Comparison of ENCODE assay signal across 10 mouse cellular contexts in genomic region chr7:141442199-141442598, GRCm38 (mm10). TPM values are rescaled to one million over a fixed set of nuclear protein-coding genes. Genes with fewer than 3 reads are reported as not detected.
A peak's percentile ranks its signal among the peaks of the same experiment; 100 is the strongest.
DNase-seq lines count a peak whose midpoint lies in the region; ATAC-seq and TF ChIP-seq lines count a peak whose summit lies in the region.
"Had no signal": no experiment of that assay in that cellular context is flagged by ENCODE, and none has a peak within 500 bp of the region (broad histone marks: within the 10 kb centered on the region; RNA-seq: fewer than 3 reads in every experiment).

No protein-coding gene starts in this region.

- H3K9me3 ChIP-seq in hindbrain, postnatal 0 days (ENCODE audit: low read length) = no peaks in the 10 kb centered on the region
- no peaks in the 10 kb centered on the region for H3K9me3 ChIP-seq in neural tube, embryonic 12.5 days

- peak; percentile 92 for DNase-seq in heart, adult 11 months
- DNase-seq in heart, postnatal 4 days = no peak
- DNase-seq in spleen, postnatal 10 days (ENCODE audit: low spot score in 2 of 2) = peak; percentile 25 to 29
- no peak for DNase-seq in spleen, adult 12 weeks (ENCODE audit: low spot score)
- DNase-seq in hindbrain, postnatal 0 days (ENCODE audit: low spot score) = no peak
- DNase-seq in layer of hippocampus, adult 8-10 months (ENCODE audit: low spot score in 2 of 2) = no peak
- DNase-seq: right cerebral cortex, adult 18-20 months had no signal

- H3K9ac ChIP-seq in hindbrain, postnatal 0 days (replicated peaks; ENCODE audit: low read length) = no peak overlapping the region
- H3K9ac ChIP-seq in neural tube, embryonic 12.5 days = peak overlapping the region; percentile 51

- H3K4me3 ChIP-seq in hindbrain, postnatal 0 days (ENCODE audit: low read length) = no peak overlapping the region
- no peak overlapping the region for H3K4me3 ChIP-seq in neural tube, embryonic 12.5 days
- H3K4me3 ChIP-seq: heart, adult 2 months had no signal

- ATAC-seq in hindbrain, postnatal 0 days = no peak
- no peak for ATAC-seq in neural tube, embryonic 12.5 days (ENCODE audit: low FRiP score, low read depth)
- no peak for ATAC-seq in activated CD4-positive, CD25-positive, alpha-beta regulatory T cell, adult 4 months

- TF ChIP-seq CTCF in hindbrain, postnatal 0 days (IDR thresholded peaks at IDR 0.05; ENCODE audit: low read depth) = no peak

- H3K27ac ChIP-seq in hindbrain, postnatal 0 days = no peak overlapping the region
- no peak overlapping the region for H3K27ac ChIP-seq in neural tube, embryonic 12.5 days
- H3K27ac ChIP-seq: heart, adult 2 months had no signal

- H3K27me3 ChIP-seq in hindbrain, postnatal 0 days (ENCODE audit: insufficient read depth, low read length) = no peaks in the 10 kb centered on the region
- H3K27me3 ChIP-seq in neural tube, embryonic 12.5 days (replicated peaks) = no peaks in the 10 kb centered on the region

- H3K36me3 ChIP-seq in hindbrain, postnatal 0 days (ENCODE audit: insufficient read depth, low read length) = no peaks in the 10 kb centered on the region
- peaks cover 29% of the 10 kb centered on the region for H3K36me3 ChIP-seq in neural tube, embryonic 12.5 days

- peaks cover 10% of the 10 kb centered on the region; the same call in 1 of the 2 replicates for H3K4me1 ChIP-seq in hindbrain, postnatal 0 days (ENCODE audit: insufficient read depth, low read length)
- peaks cover 29% of the 10 kb centered on the region for H3K4me1 ChIP-seq in neural tube, embryonic 12.5 days

- peak overlapping the region; percentile 60; the same call in 1 of the 2 replicates for H3K4me2 ChIP-seq in hindbrain, postnatal 0 days (ENCODE audit: low read depth, low read length)
- H3K4me2 ChIP-seq in neural tube, embryonic 12.5 days (replicated peaks) = peak overlapping the region; percentile 78

- WGBS in hindbrain, postnatal 0 days = 94% methylated on average over 13 of the region's 13 CpGs
- 95% methylated on average over 13 of the region's 13 CpGs for WGBS in neural tube, embryonic 12.5 days

RNA-seq across cellular contexts. Expression of gene Pidd1, which starts 1.6 kb away (rescaled TPM):
- 1 to 10 TPM; 5.9 to 6.4 TPM for total RNA-seq in heart, postnatal 4 days (2021)
- total RNA-seq in hindbrain, postnatal 0 days (2014; rRNA removed) = 3.6 and 4.6 TPM in 2 replicates
- polyA plus RNA-seq in hindbrain, postnatal 0 days (2015; fragmentation: Nextera tagmentation; extraction: Ambion mirVana) = 2.4 and 2.5 TPM in 2 replicates
- 8.4 and 9.8 TPM in 2 replicates for polyA plus RNA-seq in neural tube, embryonic 12.5 days (2016; fragmentation: Nextera tagmentation; extraction: Ambion mirVana)
- polyA plus RNA-seq in activated CD4-positive, CD25-positive, alpha-beta regulatory T cell, adult 4 months (2017; shearing (Covaris generic)) = 10 to 100 TPM in 1 of 2 experiments, 1 to 10 TPM in 1; 5.3 to 12.7 TPM
- 1 to 10 TPM; 1.1 to 2.0 (median 1.5) TPM for total RNA-seq in layer of hippocampus, adult 8-10 months (2022)

RNA-seq across cellular contexts. Expression of gene Slc25a22, which starts 4.5 kb away (rescaled TPM):
- 10 to 100 TPM; 30.5 to 32.3 TPM for total RNA-seq in heart, postnatal 4 days (2021)
- 126 and 138 TPM in 2 replicates for total RNA-seq in hindbrain, postnatal 0 days (2014; rRNA removed)
- polyA plus RNA-seq in hindbrain, postnatal 0 days (2015; fragmentation: Nextera tagmentation; extraction: Ambion mirVana) = 79.9 and 87.3 TPM in 2 replicates
- 57.6 and 57.7 TPM in 2 replicates for polyA plus RNA-seq in neural tube, embryonic 12.5 days (2016; fragmentation: Nextera tagmentation; extraction: Ambion mirVana)
- 10 to 100 TPM; 26.8 to 51.1 TPM for polyA plus RNA-seq in activated CD4-positive, CD25-positive, alpha-beta regulatory T cell, adult 4 months (2017; shearing (Covaris generic))
- 100 to 1,000 TPM; 295 to 343 (median 318) TPM for total RNA-seq in layer of hippocampus, adult 8-10 months (2022)

RNA-seq across cellular contexts. Expression of gene Rplp2, which starts 5.0 kb away (rescaled TPM):
- total RNA-seq in heart, postnatal 4 days (2021) = 1,000 to 10,000 TPM; 1,146 to 1,184 TPM
- total RNA-seq in hindbrain, postnatal 0 days (2014; rRNA removed) = 179 and 249 TPM in 2 replicates
- polyA plus RNA-seq in hindbrain, postnatal 0 days (2015; fragmentation: Nextera tagmentation; extraction: Ambion mirVana) = 839 and 863 TPM in 2 replicates
- 803 and 881 TPM in 2 replicates for polyA plus RNA-seq in neural tube, embryonic 12.5 days (2016; fragmentation: Nextera tagmentation; extraction: Ambion mirVana)
- polyA plus RNA-seq in activated CD4-positive, CD25-positive, alpha-beta regulatory T cell, adult 4 months (2017; shearing (Covaris generic)) = 1,000 to 10,000 TPM; 3,324 to 3,604 TPM
- 100 to 1,000 TPM; 490 to 734 (median 578) TPM for total RNA-seq in layer of hippocampus, adult 8-10 months (2022)

RNA-seq across cellular contexts. Expression of gene Pnpla2, which starts 12.8 kb away (rescaled TPM):
- total RNA-seq in heart, postnatal 4 days (2021) = 100 to 1,000 TPM; 118 to 127 TPM
- 8.5 and 10.0 TPM in 2 replicates for total RNA-seq in hindbrain, postnatal 0 days (2014; rRNA removed)
- polyA plus RNA-seq in hindbrain, postnatal 0 days (2015; fragmentation: Nextera tagmentation; extraction: Ambion mirVana) = 20.0 and 22.4 TPM in 2 replicates
- polyA plus RNA-seq in neural tube, embryonic 12.5 days (2016; fragmentation: Nextera tagmentation; extraction: Ambion mirVana) = 15.8 and 16.5 TPM in 2 replicates
- 10 to 100 TPM; 58.2 to 70.2 TPM for polyA plus RNA-seq in activated CD4-positive, CD25-positive, alpha-beta regulatory T cell, adult 4 months (2017; shearing (Covaris generic))
- total RNA-seq in layer of hippocampus, adult 8-10 months (2022) = 10 to 100 TPM; 23.0 to 31.8 (median 24.3) TPM

RNA-seq across cellular contexts. Expression of gene Cend1, which starts 12.9 kb away (rescaled TPM):
- total RNA-seq in heart, postnatal 4 days (2021) = 1 to 10 TPM; 1.5 to 1.6 TPM
- 208 and 246 TPM in 2 replicates for total RNA-seq in hindbrain, postnatal 0 days (2014; rRNA removed)
- 219 and 255 TPM in 2 replicates for polyA plus RNA-seq in hindbrain, postnatal 0 days (2015; fragmentation: Nextera tagmentation; extraction: Ambion mirVana)
- 44.4 and 55.1 TPM in 2 replicates for polyA plus RNA-seq in neural tube, embryonic 12.5 days (2016; fragmentation: Nextera tagmentation; extraction: Ambion mirVana)
- not detected for polyA plus RNA-seq in activated CD4-positive, CD25-positive, alpha-beta regulatory T cell, adult 4 months (2017; shearing (Covaris generic))
- 100 to 1,000 TPM; 248 to 286 (median 272) TPM for total RNA-seq in layer of hippocampus, adult 8-10 months (2022)

Comparison
In these comparisons a context has a peak if more than half of its experiments do, and no peak if none do; other contexts are left out.
1. DNase-seq: peak in heart, adult 11 months (single experiment) and spleen, postnatal 10 days (2 of 2); none in heart, postnatal 4 days (single experiment), spleen, adult 12 weeks (single experiment), hindbrain, postnatal 0 days (single experiment) and layer of hippocampus, adult 8-10 months (0 of 2).